Mouse (Mus musculus): ENCODE measurements around the gene Cyp2c40.
"Not testable (repeated sequence)": the region's sequence is repeated elsewhere in the genome, so short reads cannot be mapped to it uniquely, and the experiment has no call there.

DNA sequence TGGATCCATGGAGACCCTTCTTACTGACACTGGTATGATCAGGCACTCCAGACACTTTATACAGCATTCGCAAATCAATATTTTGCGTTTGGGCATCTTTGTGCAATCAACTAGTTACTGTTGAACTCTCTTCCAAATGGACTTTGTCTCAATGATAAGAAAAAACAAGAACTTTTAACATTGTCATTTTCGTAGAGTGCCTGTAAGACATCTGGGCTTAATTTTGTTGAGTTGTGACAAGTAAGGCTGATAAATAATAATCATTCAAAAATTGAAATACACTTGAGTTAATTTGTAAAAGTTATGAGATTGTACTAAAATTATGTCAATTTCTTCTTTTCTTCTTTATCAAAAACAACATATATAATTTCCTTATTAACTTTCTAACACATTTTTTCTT is at the start of gene Cyp2c40:
- not testable (repeated sequence) for TF ChIP-seq EP300 (IDR thresholded peaks at IDR 0.05; ENCODE audit: insufficient read depth, low read depth, low read length); CTCF (IDR thresholded peaks at IDR 0.05; ENCODE audit: low read depth, low read length); POLR2A (IDR thresholded peaks at IDR 0.05; ENCODE audit: insufficient read depth, low read length)

Data from ES-Bruce4 (cell line).